Mouse (Mus musculus): ENCODE data around the gene Phf21b.

The Phf21b gene

GRCm38 (mm10) chr15:84762712-84763422, 93.0 kb downstream of the Phf21b start:
- Histone ChIP-seq H3K4me1 (replicated peaks; ENCODE audit: low read depth, low read length) (peaks cover 35% of the 10 kb centered on the region), H3K36me3 (ENCODE audit: insufficient read depth, low read length) (peaks cover 28% of the 10 kb centered on the region), H3K4me3 (replicated peaks; ENCODE audit: low read length) (no peak overlapping the region), H3K27me3 (ENCODE audit: insufficient read depth, low read length) (peaks cover 5% of the 10 kb centered on the region; the same call in 1 of the 2 replicates), H3K9me3 (ENCODE audit: low read length) (no peaks in the 10 kb centered on the region)
- TF ChIP-seq NANOG (IDR thresholded peaks at IDR 0.05; ENCODE audit: borderline replicate concordance, low read length) (no peak), POU5F1 (IDR thresholded peaks at IDR 0.05; ENCODE audit: borderline replicate concordance, low read length) (no peak), CTCF (conservative IDR thresholded peaks at IDR 0.05; ENCODE audit: low read length) (no peak)

DNA sequence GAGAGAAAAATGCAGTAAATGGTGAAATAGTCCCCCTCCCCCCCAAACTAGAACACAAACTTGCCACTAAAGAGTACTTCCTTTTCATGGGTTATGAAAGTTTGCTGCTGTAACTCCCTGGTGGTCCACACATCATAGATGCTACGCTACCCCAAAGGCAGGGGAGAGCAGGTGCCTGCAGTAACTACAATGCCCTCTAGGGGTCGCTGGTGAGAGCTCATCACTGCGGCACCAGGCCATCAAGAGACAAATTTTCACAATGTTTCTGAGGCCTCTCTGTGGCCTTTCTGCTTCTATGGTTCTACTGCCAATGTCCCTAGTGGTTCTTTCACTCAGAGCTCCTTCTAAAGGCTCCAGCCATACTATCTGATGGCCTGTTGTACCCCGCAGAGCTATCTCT, 97.4 kb downstream of the Phf21b start:
- TF ChIP-seq CTCF (conservative IDR thresholded peaks at IDR 0.05; ENCODE audit: low read length) (peak; percentile 98), POU5F1 (IDR thresholded peaks at IDR 0.05; ENCODE audit: borderline replicate concordance, low read length) (no peak), NANOG (IDR thresholded peaks at IDR 0.05; ENCODE audit: borderline replicate concordance, low read length) (no peak)
- Histone ChIP-seq H3K9me3 (ENCODE audit: low read length) (no peaks in the 10 kb centered on the region), H3K27me3 (ENCODE audit: insufficient read depth, low read length) (peaks cover 16% of the 10 kb centered on the region), H3K4me1 (replicated peaks; ENCODE audit: low read depth, low read length) (peaks cover 45% of the 10 kb centered on the region), H3K36me3 (ENCODE audit: insufficient read depth, low read length) (peaks cover 36% of the 10 kb centered on the region), H3K4me3 (replicated peaks; ENCODE audit: low read length) (no peak overlapping the region)

DNA sequence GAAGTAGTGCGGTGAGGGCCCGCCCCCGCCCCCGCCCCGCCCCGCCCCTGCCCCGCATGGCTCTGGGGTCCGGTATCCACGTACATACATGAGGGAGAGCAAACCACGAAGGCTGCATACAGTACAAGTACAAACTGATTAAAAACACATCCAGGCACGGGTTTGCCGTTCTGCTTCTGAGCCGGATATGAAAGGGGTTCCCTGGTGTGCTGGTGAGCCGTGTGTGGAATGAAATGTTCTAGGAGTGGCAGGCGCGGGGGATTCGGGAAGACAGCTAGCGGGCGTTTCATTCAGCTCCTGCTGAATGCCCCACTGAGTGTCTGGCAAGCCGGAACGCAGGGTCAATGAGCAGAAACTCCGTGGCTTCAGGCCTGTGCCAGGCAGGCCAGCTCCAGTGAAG, 99.4 kb downstream of the Phf21b start:
- no peak for TF ChIP-seq CTCF (conservative IDR thresholded peaks at IDR 0.05; ENCODE audit: low read length)
- TF ChIP-seq POU5F1 (IDR thresholded peaks at IDR 0.05; ENCODE audit: borderline replicate concordance, low read length) = no peak
- no peak for TF ChIP-seq NANOG (IDR thresholded peaks at IDR 0.05; ENCODE audit: borderline replicate concordance, low read length)
- Histone ChIP-seq H3K9me3 (ENCODE audit: low read length) (no peaks in the 10 kb centered on the region), H3K4me1 (replicated peaks; ENCODE audit: low read depth, low read length) (peaks cover 43% of the 10 kb centered on the region), H3K36me3 (ENCODE audit: insufficient read depth, low read length) (peaks cover 43% of the 10 kb centered on the region), H3K4me3 (replicated peaks; ENCODE audit: low read length) (peak overlapping the region; percentile 63), H3K27me3 (ENCODE audit: insufficient read depth, low read length) (peaks cover 16% of the 10 kb centered on the region)

GRCm38 (mm10) chr15:84754987-84755386, 100.9 kb downstream of the Phf21b start:
- peak; percentile 94 for TF ChIP-seq CTCF (conservative IDR thresholded peaks at IDR 0.05; ENCODE audit: low read length)
- TF ChIP-seq POU5F1 (IDR thresholded peaks at IDR 0.05; ENCODE audit: borderline replicate concordance, low read length) = no peak
- TF ChIP-seq NANOG (IDR thresholded peaks at IDR 0.05; ENCODE audit: borderline replicate concordance, low read length) = no peak
- peaks cover 35% of the 10 kb centered on the region for H3K36me3 ChIP-seq (ENCODE audit: insufficient read depth, low read length)
- peaks cover 43% of the 10 kb centered on the region for H3K4me1 ChIP-seq (replicated peaks; ENCODE audit: low read depth, low read length)
- no peaks in the 10 kb centered on the region for H3K9me3 ChIP-seq (ENCODE audit: low read length)
- no peak overlapping the region for H3K4me3 ChIP-seq (replicated peaks; ENCODE audit: low read length)
- peaks cover 16% of the 10 kb centered on the region for H3K27me3 ChIP-seq (ENCODE audit: insufficient read depth, low read length)

DNA sequence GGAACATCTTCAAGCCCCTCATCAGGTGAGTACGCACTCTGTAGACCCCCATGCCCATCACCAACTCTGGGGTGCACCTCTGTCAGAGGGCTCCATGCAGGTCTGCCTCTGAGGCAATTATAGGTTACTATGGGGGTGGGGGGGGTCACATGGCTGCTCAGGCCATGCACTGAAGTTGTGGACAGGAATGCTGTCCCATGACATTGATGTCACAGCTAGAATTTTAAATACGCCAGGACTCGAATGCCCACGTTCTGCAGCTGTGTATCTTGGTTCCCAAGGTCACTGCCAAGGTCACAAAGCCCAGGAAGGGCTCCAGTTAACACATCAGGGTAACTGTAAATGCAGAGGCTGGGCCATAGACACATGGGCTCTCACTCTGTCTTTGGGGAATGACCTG, 110.0 kb downstream of the Phf21b start:
- Histone ChIP-seq H3K4me3 (replicated peaks; ENCODE audit: low read length) (no peak overlapping the region), H3K27me3 (ENCODE audit: insufficient read depth, low read length) (no peaks in the 10 kb centered on the region), H3K9me3 (ENCODE audit: low read length) (no peaks in the 10 kb centered on the region), H3K4me1 (replicated peaks; ENCODE audit: low read depth, low read length) (peaks cover 35% of the 10 kb centered on the region), H3K36me3 (ENCODE audit: insufficient read depth, low read length) (peaks cover 24% of the 10 kb centered on the region)
- TF ChIP-seq NANOG (IDR thresholded peaks at IDR 0.05; ENCODE audit: borderline replicate concordance, low read length) (no peak), CTCF (conservative IDR thresholded peaks at IDR 0.05; ENCODE audit: low read length) (no peak), POU5F1 (IDR thresholded peaks at IDR 0.05; ENCODE audit: borderline replicate concordance, low read length) (no peak)

DNA sequence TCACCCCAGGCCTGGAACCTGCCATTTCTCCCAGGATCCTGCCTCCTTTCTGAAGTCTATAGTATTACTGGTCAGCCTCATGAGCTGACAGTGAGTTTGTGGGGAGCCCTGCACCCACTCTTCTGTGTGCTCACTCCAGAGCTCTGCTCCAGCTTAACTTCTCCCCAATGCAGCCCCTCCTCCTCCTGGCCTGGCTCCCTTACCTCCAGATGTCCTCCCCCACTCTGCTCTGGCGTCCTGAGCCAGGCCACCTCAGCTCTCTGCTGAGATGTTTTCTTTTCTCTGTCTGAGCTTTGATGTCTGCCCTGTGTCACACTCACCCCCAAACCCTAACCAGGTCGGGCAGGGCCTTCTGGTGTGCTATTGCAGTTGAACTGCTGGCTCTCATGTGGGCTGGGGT, 111.5 kb downstream of the Phf21b start:
- H3K9me3 ChIP-seq (ENCODE audit: low read length) = no peaks in the 10 kb centered on the region
- TF ChIP-seq POU5F1 (IDR thresholded peaks at IDR 0.05; ENCODE audit: borderline replicate concordance, low read length) (no peak), CTCF (conservative IDR thresholded peaks at IDR 0.05; ENCODE audit: low read length) (no peak), NANOG (IDR thresholded peaks at IDR 0.05; ENCODE audit: borderline replicate concordance, low read length) (no peak)
- peaks cover 31% of the 10 kb centered on the region for H3K36me3 ChIP-seq (ENCODE audit: insufficient read depth, low read length)
- H3K4me3 ChIP-seq (replicated peaks; ENCODE audit: low read length) = no peak overlapping the region
- peaks cover 42% of the 10 kb centered on the region for H3K4me1 ChIP-seq (replicated peaks; ENCODE audit: low read depth, low read length)
- H3K27me3 ChIP-seq (ENCODE audit: insufficient read depth, low read length) = no peaks in the 10 kb centered on the region

DNA sequence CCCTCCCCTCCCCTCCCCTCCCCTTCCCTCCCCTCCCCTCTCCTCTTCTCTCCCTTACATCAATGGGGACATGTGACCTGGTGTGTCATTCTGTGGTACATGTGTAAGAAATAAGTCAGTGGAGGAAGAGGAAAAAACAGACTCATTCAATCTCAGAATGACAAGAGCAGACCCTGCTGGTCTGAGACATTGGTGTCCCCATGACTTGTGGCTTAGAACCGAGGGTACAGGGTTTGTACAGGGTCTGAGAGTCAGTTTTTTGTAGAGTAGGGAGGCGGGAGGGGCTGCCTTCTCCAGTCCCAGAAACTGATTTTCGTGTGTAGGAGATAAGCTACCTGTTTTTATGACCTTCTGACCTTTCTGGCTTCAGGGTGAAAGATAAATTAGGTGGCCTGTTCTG, 112.5 kb downstream of the Phf21b start:
- TF ChIP-seq CTCF (conservative IDR thresholded peaks at IDR 0.05; ENCODE audit: low read length) = no peak
- no peak for TF ChIP-seq NANOG (IDR thresholded peaks at IDR 0.05; ENCODE audit: borderline replicate concordance, low read length)
- TF ChIP-seq POU5F1 (IDR thresholded peaks at IDR 0.05; ENCODE audit: borderline replicate concordance, low read length) = no peak
- Histone ChIP-seq H3K27me3 (ENCODE audit: insufficient read depth, low read length) (no peaks in the 10 kb centered on the region), H3K36me3 (ENCODE audit: insufficient read depth, low read length) (peaks cover 31% of the 10 kb centered on the region), H3K9me3 (ENCODE audit: low read length) (no peaks in the 10 kb centered on the region), H3K4me1 (replicated peaks; ENCODE audit: low read depth, low read length) (peaks cover 45% of the 10 kb centered on the region), H3K4me3 (replicated peaks; ENCODE audit: low read length) (no peak overlapping the region)

GRCm38 (mm10) chr15:84741573-84741972, 114.3 kb downstream of the Phf21b start:
- no peaks in the 10 kb centered on the region for H3K27me3 ChIP-seq (ENCODE audit: insufficient read depth, low read length)
- H3K4me1 ChIP-seq (replicated peaks; ENCODE audit: low read depth, low read length) = peaks cover 62% of the 10 kb centered on the region
- H3K9me3 ChIP-seq (ENCODE audit: low read length) = no peaks in the 10 kb centered on the region
- H3K36me3 ChIP-seq (ENCODE audit: insufficient read depth, low read length) = peaks cover 37% of the 10 kb centered on the region
- TF ChIP-seq CTCF (conservative IDR thresholded peaks at IDR 0.05; ENCODE audit: low read length) = no peak
- TF ChIP-seq POU5F1 (IDR thresholded peaks at IDR 0.05; ENCODE audit: borderline replicate concordance, low read length) = no peak
- TF ChIP-seq NANOG (IDR thresholded peaks at IDR 0.05; ENCODE audit: borderline replicate concordance, low read length) = no peak
- H3K4me3 ChIP-seq (replicated peaks; ENCODE audit: low read length) = no peak overlapping the region

- H3K4me1 ChIP-seq (replicated peaks; ENCODE audit: low read depth, low read length) = peaks cover 48% of the 10 kb centered on the region
- no peak for TF ChIP-seq POU5F1 (IDR thresholded peaks at IDR 0.05; ENCODE audit: borderline replicate concordance, low read length)
- no peak for TF ChIP-seq NANOG (IDR thresholded peaks at IDR 0.05; ENCODE audit: borderline replicate concordance, low read length)
These were observed 117.6 kb downstream of the Phf21b start for GRCm38 (mm10) chr15:84738246-84738645.

More at GRCm38 (mm10) chr15:84738246-84738645, 117.6 kb downstream of the Phf21b start:
- Histone ChIP-seq H3K36me3 (ENCODE audit: insufficient read depth, low read length) (peaks cover 44% of the 10 kb centered on the region), H3K27me3 (ENCODE audit: insufficient read depth, low read length) (no peaks in the 10 kb centered on the region), H3K4me3 (replicated peaks; ENCODE audit: low read length) (no peak overlapping the region), H3K9me3 (ENCODE audit: low read length) (no peaks in the 10 kb centered on the region)
